In genomic region chr5:62924616-62925015, GRCm38 (mm10) we compare ENCODE assay signal across 21 mouse cellular contexts.
DNase-seq lines count a peak whose midpoint lies in the region; ATAC-seq and TF ChIP-seq lines count a peak whose summit lies in the region.
"Had no signal": no experiment of that assay in that cellular context is flagged by ENCODE, and none has a peak within 500 bp of the region (broad histone marks: within the 10 kb centered on the region; RNA-seq: fewer than 3 reads in every experiment).

No protein-coding gene starts in this region.

- H3K9me3 ChIP-seq in kidney, embryonic 14.5 days (ENCODE audit: control insufficient read depth, low read length) = no peaks in the 10 kb centered on the region
- no peaks in the 10 kb centered on the region for H3K9me3 ChIP-seq in stomach, embryonic 15.5 days
- no peaks in the 10 kb centered on the region for H3K9me3 ChIP-seq in stomach, postnatal 0 days (ENCODE audit: control insufficient read depth, low read length)
- no peaks in the 10 kb centered on the region for H3K9me3 ChIP-seq in forebrain, embryonic 12.5 days
- H3K9me3 ChIP-seq: embryonic facial prominence, embryonic 13.5 days; G1E; hindbrain, embryonic 15.5 days; neural tube, embryonic 12.5 days had no signal

- no peak overlapping the region for H3K27ac ChIP-seq in kidney, embryonic 14.5 days (ENCODE audit: low read depth, low read length)
- no peak overlapping the region for H3K27ac ChIP-seq in stomach, embryonic 15.5 days
- H3K27ac ChIP-seq in stomach, postnatal 0 days (replicated peaks) = no peak overlapping the region
- no peak overlapping the region for H3K27ac ChIP-seq in forebrain, embryonic 12.5 days
- H3K27ac ChIP-seq: embryonic facial prominence, embryonic 13.5 days; heart, adult 2 months; hindbrain, embryonic 15.5 days; neural tube, embryonic 12.5 days had no signal

- no peak overlapping the region for H3K9ac ChIP-seq in kidney, embryonic 14.5 days (ENCODE audit: low read depth, low read length)
- no peak overlapping the region for H3K9ac ChIP-seq in stomach, embryonic 15.5 days
- no peak overlapping the region for H3K9ac ChIP-seq in stomach, postnatal 0 days (ENCODE audit: low read length)
- no peak overlapping the region for H3K9ac ChIP-seq in forebrain, embryonic 12.5 days
- H3K9ac ChIP-seq: embryonic facial prominence, embryonic 13.5 days; hindbrain, embryonic 15.5 days; neural tube, embryonic 12.5 days had no signal

- no peak for DNase-seq in kidney, adult 11 months
- no peak for DNase-seq in stomach, postnatal 0 days (ENCODE audit: low spot score)
- DNase-seq in cerebellum, postnatal 4 days (ENCODE audit: low spot score in 2 of 2) = no peak
- DNase-seq: adrenal gland, postnatal 14 days; cerebellum, adult 9-10 months; heart, adult 2 months; heart, postnatal 14 days; kidney, postnatal 4 days; layer of hippocampus, postnatal 36 days; right cerebral cortex, postnatal 4 days; thymus, adult 2 months had no signal

- H3K4me1 ChIP-seq in kidney, embryonic 14.5 days (ENCODE audit: control insufficient read depth, insufficient read depth, low read length) = no peaks in the 10 kb centered on the region
- H3K4me1 ChIP-seq in stomach, embryonic 15.5 days = no peaks in the 10 kb centered on the region
- no peaks in the 10 kb centered on the region for H3K4me1 ChIP-seq in stomach, postnatal 0 days (replicated peaks; ENCODE audit: control insufficient read depth, insufficient read depth)
- H3K4me1 ChIP-seq in forebrain, embryonic 12.5 days = no peaks in the 10 kb centered on the region
- H3K4me1 ChIP-seq: embryonic facial prominence, embryonic 13.5 days; hindbrain, embryonic 15.5 days; neural tube, embryonic 12.5 days had no signal

- H3K27me3 ChIP-seq in kidney, embryonic 14.5 days (ENCODE audit: control insufficient read depth, insufficient read depth, low read length) = no peaks in the 10 kb centered on the region
- H3K27me3 ChIP-seq in stomach, embryonic 15.5 days (replicated peaks) = no peaks in the 10 kb centered on the region
- H3K27me3 ChIP-seq in stomach, postnatal 0 days (ENCODE audit: control insufficient read depth, insufficient read depth, low read length) = no peaks in the 10 kb centered on the region
- no peaks in the 10 kb centered on the region for H3K27me3 ChIP-seq in forebrain, embryonic 12.5 days
- H3K27me3 ChIP-seq: embryonic facial prominence, embryonic 13.5 days; hindbrain, embryonic 15.5 days; neural tube, embryonic 12.5 days had no signal

- H3K4me3 ChIP-seq in kidney, embryonic 14.5 days (ENCODE audit: low read length) = no peak overlapping the region
- no peak overlapping the region for H3K4me3 ChIP-seq in stomach, embryonic 15.5 days (replicated peaks)
- no peak overlapping the region for H3K4me3 ChIP-seq in stomach, postnatal 0 days (ENCODE audit: low read depth, low read length)
- no peak overlapping the region for H3K4me3 ChIP-seq in forebrain, embryonic 12.5 days (replicated peaks)
- H3K4me3 ChIP-seq: embryonic facial prominence, embryonic 13.5 days; heart, adult 2 months; hindbrain, embryonic 15.5 days; neural tube, embryonic 12.5 days had no signal

- TF ChIP-seq EP300 in stomach, postnatal 0 days (optimal IDR thresholded peaks at IDR 0.05) = no peak

- no peaks in the 10 kb centered on the region for H3K36me3 ChIP-seq in kidney, embryonic 14.5 days (ENCODE audit: control insufficient read depth, insufficient read depth, low read length)
- H3K36me3 ChIP-seq in stomach, embryonic 15.5 days = no peaks in the 10 kb centered on the region
- no peaks in the 10 kb centered on the region for H3K36me3 ChIP-seq in stomach, postnatal 0 days (ENCODE audit: control insufficient read depth, insufficient read depth, low read length)
- no peaks in the 10 kb centered on the region for H3K36me3 ChIP-seq in forebrain, embryonic 12.5 days (replicated peaks)
- H3K36me3 ChIP-seq: embryonic facial prominence, embryonic 13.5 days; G1E; hindbrain, embryonic 15.5 days; neural tube, embryonic 12.5 days had no signal

- peak; percentile 52; the same call in 1 of the 2 replicates for ATAC-seq in kidney, embryonic 14.5 days (ENCODE audit: low FRiP score, low TSS enrichment)
- ATAC-seq in stomach, embryonic 15.5 days (ENCODE audit: insufficient read depth, low FRiP score, low read depth) = peak; percentile 31; the same call in 1 of the 2 replicates
- ATAC-seq in stomach, postnatal 0 days (ENCODE audit: low FRiP score, low TSS enrichment) = no peak
- ATAC-seq in granulocyte monocyte progenitor cell, adult 5-6 weeks (replicated peaks; ENCODE audit: poor library complexity, severe bottlenecking) = peak; percentile 22; the same call in 1 of the 2 replicates
- no peak for ATAC-seq in forebrain, embryonic 12.5 days (ENCODE audit: low FRiP score)
- ATAC-seq in cerebellum, adult (ENCODE audit: insufficient number of reproducible peaks, low FRiP score, low TSS enrichment) = no peak

- H3K4me2 ChIP-seq in kidney, embryonic 14.5 days (replicated peaks; ENCODE audit: low read depth, low read length) = no peak overlapping the region
- H3K4me2 ChIP-seq in stomach, embryonic 15.5 days = no peak overlapping the region
- H3K4me2 ChIP-seq in stomach, postnatal 0 days (replicated peaks; ENCODE audit: low read depth) = no peak overlapping the region
- no peak overlapping the region for H3K4me2 ChIP-seq in forebrain, embryonic 12.5 days
- H3K4me2 ChIP-seq: embryonic facial prominence, embryonic 13.5 days; hindbrain, embryonic 15.5 days; liver, embryonic 11.5 days; neural tube, embryonic 12.5 days had no signal

- no peak for TF ChIP-seq CTCF in stomach, postnatal 0 days (IDR thresholded peaks at IDR 0.05; ENCODE audit: low read depth)

Comparison
In these comparisons a context has a peak if more than half of its experiments do, and no peak if none do; other contexts are left out.
1. ATAC-seq: peak in kidney, embryonic 14.5 days (single experiment), stomach, embryonic 15.5 days (single experiment) and granulocyte monocyte progenitor cell, adult 5-6 weeks (single experiment); none in stomach, postnatal 0 days (single experiment), forebrain, embryonic 12.5 days (single experiment) and cerebellum, adult (single experiment).